Mouse (Mus musculus): ENCODE measurements around the gene Fbxo39.

DNA sequence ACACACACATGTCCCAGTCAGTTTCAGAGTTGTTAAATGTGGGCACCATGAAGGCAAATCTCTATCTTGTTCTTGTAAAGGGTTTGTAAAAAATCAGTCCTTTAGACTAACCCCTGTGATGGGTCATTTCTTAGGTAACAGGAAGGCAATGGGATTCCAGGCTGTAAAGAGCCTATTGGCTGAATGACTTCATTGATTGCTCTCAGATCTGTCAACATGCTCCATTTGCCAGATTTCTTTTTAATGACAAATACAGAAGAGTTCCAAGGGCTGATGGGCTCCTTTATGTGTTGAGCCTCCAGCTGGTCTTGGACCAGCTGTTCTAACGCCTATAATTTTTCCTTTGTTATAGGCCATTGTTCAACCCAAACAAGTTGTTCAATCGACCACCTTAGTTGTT, 21.1 kb upstream of the Fbxo39 start:
- TF ChIP-seq POLR2A (IDR thresholded peaks at IDR 0.05; ENCODE audit: control insufficient read depth in 1 of 2, insufficient read depth in 1 of 2, low read depth in 1 of 2, low read length in 2 of 2, poor library complexity in 1 of 2) (no peak), MAFK (IDR thresholded peaks at IDR 0.05; ENCODE audit: borderline replicate concordance, low read depth, low read length) (no peak), JUND (IDR thresholded peaks at IDR 0.05; ENCODE audit: low read depth, low read length) (no peak), ZC3H11A (IDR thresholded peaks at IDR 0.05; ENCODE audit: low read depth, low read length) (no peak), EP300 (IDR thresholded peaks at IDR 0.05; ENCODE audit: low read depth in 1 of 2, low read length in 2 of 2) (no peak), NELFE (IDR thresholded peaks at IDR 0.05; ENCODE audit: low read depth, low read length) (no peak), RCOR1 (IDR thresholded peaks at IDR 0.05; ENCODE audit: low read depth, low read length) (no peak), CTCF (IDR thresholded peaks at IDR 0.05 in 2 of 3, conservative IDR thresholded peaks at IDR 0.05 in 1 of 3; ENCODE audit: control insufficient read depth in 1 of 3, insufficient read depth in 1 of 3, low read depth in 2 of 3, low read length in 3 of 3, poor library complexity in 1 of 3, severe bottlenecking in 1 of 3) (no peak), ZNF384 (IDR thresholded peaks at IDR 0.05; ENCODE audit: low read depth, low read length) (no peak), POLR2AphosphoS2 (IDR thresholded peaks at IDR 0.05; ENCODE audit: low read length) (no peak), TBP (IDR thresholded peaks at IDR 0.05; ENCODE audit: low read depth, low read length) (no peak), HCFC1 (IDR thresholded peaks at IDR 0.05; ENCODE audit: low read depth, low read length) (no peak), ETS1 (IDR thresholded peaks at IDR 0.05; ENCODE audit: low read depth, low read length) (no peak), ZMIZ1 (IDR thresholded peaks at IDR 0.05; ENCODE audit: low read depth, low read length) (no peak)
